8 mouse cellular contexts compared by ENCODE assay signal in genomic region chr11:76292398-76292797, GRCm38 (mm10). TPM values are rescaled to one million over a fixed set of nuclear protein-coding genes. Genes with fewer than 3 reads are reported as not detected.
DNase-seq lines count a peak whose midpoint lies in the region; ATAC-seq and TF ChIP-seq lines count a peak whose summit lies in the region.

No protein-coding gene starts in this region.

- no peaks in the 10 kb centered on the region; the same call in 1 of the 2 replicates for H3K9me3 ChIP-seq in forebrain, embryonic 10.5 days
- no peaks in the 10 kb centered on the region for H3K9me3 ChIP-seq in forebrain, embryonic 15.5 days
- H3K9me3 ChIP-seq in hindbrain, embryonic 15.5 days = no peaks in the 10 kb centered on the region

- H3K9ac ChIP-seq in forebrain, embryonic 15.5 days (replicated peaks) = no peak overlapping the region
- no peak overlapping the region for H3K9ac ChIP-seq in hindbrain, embryonic 15.5 days

- H3K27ac ChIP-seq in forebrain, embryonic 10.5 days = peak overlapping the region; percentile 76
- no peak overlapping the region for H3K27ac ChIP-seq in forebrain, embryonic 15.5 days (replicated peaks)
- H3K27ac ChIP-seq in hindbrain, embryonic 15.5 days (replicated peaks) = peak overlapping the region; percentile 35

- H3K4me1 ChIP-seq in forebrain, embryonic 10.5 days = peaks cover 97% of the 10 kb centered on the region
- H3K4me1 ChIP-seq in forebrain, embryonic 15.5 days = peaks cover 68% of the 10 kb centered on the region
- peaks cover 76% of the 10 kb centered on the region for H3K4me1 ChIP-seq in hindbrain, embryonic 15.5 days (replicated peaks)
- peaks cover 16% of the 10 kb centered on the region; the same call in 1 of the 2 replicates for H3K4me1 ChIP-seq in lung, adult 2 months (ENCODE audit: control insufficient read depth, insufficient read depth, low read length)

- no peak overlapping the region for H3K4me3 ChIP-seq in forebrain, embryonic 10.5 days
- H3K4me3 ChIP-seq in forebrain, embryonic 15.5 days = no peak overlapping the region
- no peak overlapping the region for H3K4me3 ChIP-seq in hindbrain, embryonic 15.5 days
- peak overlapping the region; percentile 10 for H3K4me3 ChIP-seq in lung, adult 2 months (replicated peaks; ENCODE audit: extremely low read depth, low read depth, low read length)

- no peak for ATAC-seq in forebrain, embryonic 15.5 days (replicated peaks)
- ATAC-seq in hindbrain, embryonic 15.5 days (ENCODE audit: low FRiP score, low read depth) = no peak

- H3K4me2 ChIP-seq in forebrain, embryonic 15.5 days (replicated peaks) = no peak overlapping the region
- H3K4me2 ChIP-seq in hindbrain, embryonic 15.5 days = no peak overlapping the region

- H3K36me3 ChIP-seq in forebrain, embryonic 10.5 days (replicated peaks) = peaks cover 3% of the 10 kb centered on the region; the same call in 1 of the 2 replicates
- H3K36me3 ChIP-seq in forebrain, embryonic 15.5 days = no peaks in the 10 kb centered on the region
- no peaks in the 10 kb centered on the region for H3K36me3 ChIP-seq in hindbrain, embryonic 15.5 days

- TF ChIP-seq CTCF in lung, adult 2 months (IDR thresholded peaks at IDR 0.05; ENCODE audit: insufficient read depth, low read length) = no peak

- H3K27me3 ChIP-seq in forebrain, embryonic 10.5 days (ENCODE audit: poor library complexity, severe bottlenecking) = no peaks in the 10 kb centered on the region
- no peaks in the 10 kb centered on the region for H3K27me3 ChIP-seq in forebrain, embryonic 15.5 days
- no peaks in the 10 kb centered on the region for H3K27me3 ChIP-seq in hindbrain, embryonic 15.5 days

- no peak for DNase-seq in forebrain, embryonic 10.5 days (ENCODE audit: extremely low spot score, low spot score)
- peak; percentile 56 for DNase-seq in fibroblast of lung, adult 2 months (ENCODE audit: low read depth)
- DNase-seq in lung, adult 2 months = peak; percentile 42
- DNase-seq in frontal cortex, postnatal 25 days (ENCODE audit: low spot score in 2 of 2) = no peak
- no peak for DNase-seq in frontal cortex, adult 2 months (ENCODE audit: extremely low spot score in 1 of 2, low spot score in 1 of 2)
- DNase-seq in Muller cell, postnatal 12 days (ENCODE audit: inconsistent ontology term) = no peak

- WGBS in forebrain, embryonic 10.5 days = 86% methylated on average over 15 of the region's 15 CpGs
- WGBS in forebrain, embryonic 15.5 days = 83% methylated on average over 15 of the region's 15 CpGs
- WGBS in hindbrain, embryonic 15.5 days = 80% methylated on average over 15 of the region's 15 CpGs
- WGBS in lung, adult 2 months = 24% methylated on average over 15 of the region's 15 CpGs

- TF ChIP-seq POLR2A in lung, adult 2 months (IDR thresholded peaks at IDR 0.05; ENCODE audit: borderline replicate concordance, extremely low read depth, low read depth, low read length) = no peak

RNA-seq across cellular contexts. Expression of gene Glod4, which starts 48.9 kb away (rescaled TPM):
- polyA plus RNA-seq in forebrain, embryonic 10.5 days (2016; fragmentation: Nextera tagmentation; extraction: Ambion mirVana) = 129 and 134 TPM in 2 replicates
- polyA plus RNA-seq in forebrain, embryonic 15.5 days (2015; fragmentation: Nextera tagmentation; extraction: Ambion mirVana) = 118 and 120 TPM in 2 replicates
- polyA plus RNA-seq in hindbrain, embryonic 15.5 days (2015; fragmentation: Nextera tagmentation; extraction: Ambion mirVana) = 119 and 120 TPM in 2 replicates
- 5.9 and 11.9 TPM in 2 replicates for polyA plus RNA-seq in lung, adult 2 months (2012; rRNA removed)
- polyA plus RNA-seq in frontal cortex, adult 2 months (2012; rRNA removed) = 48.6 and 53.1 TPM in 2 replicates

RNA-seq across cellular contexts. Expression of gene Mrm3, which starts 48.9 kb away (rescaled TPM):
- polyA plus RNA-seq in forebrain, embryonic 10.5 days (2016; fragmentation: Nextera tagmentation; extraction: Ambion mirVana) = 26.3 and 28.1 TPM in 2 replicates
- polyA plus RNA-seq in forebrain, embryonic 15.5 days (2015; fragmentation: Nextera tagmentation; extraction: Ambion mirVana) = 20.2 and 22.2 TPM in 2 replicates
- polyA plus RNA-seq in hindbrain, embryonic 15.5 days (2015; fragmentation: Nextera tagmentation; extraction: Ambion mirVana) = 23.8 and 26.6 TPM in 2 replicates
- polyA plus RNA-seq in lung, adult 2 months (2012; rRNA removed) = 3.3 and 3.6 TPM in 2 replicates
- 14.5 and 16.7 TPM in 2 replicates for polyA plus RNA-seq in frontal cortex, adult 2 months (2012; rRNA removed)

Comparison
In these comparisons a context has a peak if more than half of its experiments do, and no peak if none do; other contexts are left out.
1. DNase-seq: peak in fibroblast of lung, adult 2 months (single experiment) and lung, adult 2 months (single experiment); none in forebrain, embryonic 10.5 days (single experiment), frontal cortex, postnatal 25 days (0 of 2), frontal cortex, adult 2 months (0 of 2) and Muller cell, postnatal 12 days (single experiment).